Mouse (Mus musculus) bone marrow, adult 2 months (tissue): ENCODE measurements around the gene Dgkb.

Experiments
- CTCF ChIP-seq: fragments of 200-500 bp; IDR thresholded peaks from 2 replicates; pipeline ENCODE4 v1.5.1; 2011; ENCODE audit warnings: low read length, control low read depth; ENCODE audit not compliant: control insufficient read depth, insufficient read depth
- POLR2A ChIP-seq: fragments of 200-500 bp; IDR thresholded peaks from 2 replicates; pipeline ENCODE4 v1.6.1; 2011; ENCODE audit warnings: low read depth, mild to moderate bottlenecking, control low read depth, low read length, borderline replicate concordance; ENCODE audit not compliant: control insufficient read depth

- TF ChIP-seq CTCF (no peak), POLR2A (no peak)
Observed at GRCm38 (mm10) chr12:37880042-37881017, 62.8 kb downstream of the Dgkb start.
